Mouse (Mus musculus) stomach, embryonic 16.5 days (tissue): ENCODE results near the gene Pex19. TPM values are rescaled to one million over a fixed set of nuclear protein-coding genes. Genes with fewer than 3 reads are reported as not detected.

ENCODE experiments used
- ATAC-seq: fragments of 200-750 bp; cut with Nextera tagmentation; 2 replicates; pipeline ENCODE4 v1.8.0; 2017; ENCODE audit warnings: moderate number of reproducible peaks, moderate TSS enrichment; ENCODE audit not compliant: insufficient read depth, low FRiP score
- H3K27ac ChIP-seq: fragments of 300-500 bp; sonication (generic); 2 replicates; pipeline ENCODE4 v1.5.1; 2014; ENCODE audit warnings: low read length
- H3K27me3 ChIP-seq: fragments of 300-500 bp; sonication (generic); 2 replicates; pipeline ENCODE4 v1.6.1; 2014; ENCODE audit warnings: low read length, control low read depth, mixed read lengths; ENCODE audit not compliant: control insufficient read depth, insufficient read depth
- H3K36me3 ChIP-seq: fragments of 300-500 bp; sonication (generic); 2 replicates; pipeline ENCODE4 v1.6.1; 2014; ENCODE audit warnings: low read length; ENCODE audit not compliant: control insufficient read depth, insufficient read depth
- H3K4me1 ChIP-seq: fragments of 300-500 bp; sonication (generic); 2 replicates; pipeline ENCODE4 v1.6.1; 2014; ENCODE audit warnings: low read length, control low read depth, mixed read lengths; ENCODE audit not compliant: control insufficient read depth, insufficient read depth
- H3K4me2 ChIP-seq: fragments of 300-500 bp; sonication (generic); 2 replicates; pipeline ENCODE4 v1.6.1; 2014; ENCODE audit warnings: low read depth, low read length, mixed read lengths
- H3K4me3 ChIP-seq: fragments of 300-500 bp; sonication (generic); replicated peaks from 2 replicates; pipeline ENCODE4 v1.5.1; 2014; ENCODE audit warnings: mild to moderate bottlenecking, low read length
- H3K9ac ChIP-seq: fragments of 300-500 bp; sonication (generic); 2 replicates; pipeline ENCODE4 v1.6.1; 2014; ENCODE audit warnings: low read length
- H3K9me3 ChIP-seq: fragments of 300-500 bp; sonication (generic); replicated peaks from 2 replicates; pipeline ENCODE4 v1.6.1; 2016; ENCODE audit warnings: low read length, control low read depth; ENCODE audit not compliant: control insufficient read depth
- WGBS: fragments of 180-500 bp; shearing (Covaris S2); extraction: QIAGEN DNeasy Blood & Tissue Kit; methylation state at CpG from one replicate; pipeline ENCODE4 v1.1.7; 2014; 5-methylcytosine and 5-hydroxymethylcytosine counted together
- polyA plus RNA-seq: library from polyadenylated mRNA; unstranded; fragments of >200 nt; fragmentation: Nextera tagmentation; extraction: Ambion mirVana; gene quantifications from 2 replicates; pipeline ENCODE4 v1.2.1, GENCODE M21; 2015

Pex19 gene
- polyA plus RNA-seq = 123 and 129 TPM in 2 replicates

- ATAC-seq = peak; percentile 97
- Histone ChIP-seq H3K36me3 (peaks cover 24% of the 10 kb centered on the region), H3K4me3 (peak within 1 kb of the TSS; percentile 93), H3K9ac (peak within 1 kb of the TSS; percentile 90), H3K27ac (peak within 1 kb of the TSS; percentile 50; the same call in 1 of the 2 replicates), H3K27me3 (no peaks in the 10 kb centered on the region), H3K4me2 (peak within 1 kb of the TSS; percentile 90), H3K4me1 (peaks cover 11% of the 10 kb centered on the region), H3K9me3 (no peaks in the 10 kb centered on the region)
- WGBS = under 1% methylated on average over 42 of the region's 42 CpGs
Observed at GRCm38 (mm10) chr1:172126376-172127347, at the start of gene Pex19. Pex19 (plus strand) TSS chr1:172126755.

GRCm38 (mm10) chr1:172077981-172078380, 48.6 kb upstream of the Pex19 start:
- no peak overlapping the region for H3K27ac ChIP-seq
- WGBS = 70% methylated on average over 5 of the region's 5 CpGs
- H3K9ac ChIP-seq = no peak overlapping the region
- ATAC-seq = no peak
- H3K9me3 ChIP-seq = no peaks in the 10 kb centered on the region
- H3K4me3 ChIP-seq = no peak overlapping the region
- no peak overlapping the region for H3K4me2 ChIP-seq
- H3K4me1 ChIP-seq = no peaks in the 10 kb centered on the region
- H3K36me3 ChIP-seq = peaks cover 21% of the 10 kb centered on the region
- no peaks in the 10 kb centered on the region for H3K27me3 ChIP-seq

- H3K4me1 ChIP-seq = peaks cover 9% of the 10 kb centered on the region
- H3K9ac ChIP-seq = peak within 1 kb of the TSS; percentile 91
- H3K36me3 ChIP-seq = peaks cover 5% of the 10 kb centered on the region; the same call in 1 of the 2 replicates
- peak within 1 kb of the TSS; percentile 89 for H3K27ac ChIP-seq
- under 1% methylated on average over 40 of the region's 40 CpGs for WGBS
- no peaks in the 10 kb centered on the region for H3K27me3 ChIP-seq
- peak; percentile 98 for ATAC-seq
- H3K4me3 ChIP-seq = peak within 1 kb of the TSS; percentile 76
- H3K4me2 ChIP-seq = peak within 1 kb of the TSS; percentile 65
- no peaks in the 10 kb centered on the region for H3K9me3 ChIP-seq
Observed at GRCm38 (mm10) chr1:172082101-172082898, 44.3 kb upstream of the Pex19 start, which contains the start of the genes Copa and Ncstn. Copa (plus strand) TSS chr1:172082529. Ncstn (minus strand) TSS chr1:172082795.

- Histone ChIP-seq H3K36me3 (peaks cover 5% of the 10 kb centered on the region; the same call in 1 of the 2 replicates), H3K27ac (peak overlapping the region; percentile 82), H3K4me3 (peak overlapping the region; percentile 76), H3K9ac (peak overlapping the region; percentile 91), H3K4me2 (peak overlapping the region; percentile 65), H3K4me1 (peaks cover 9% of the 10 kb centered on the region), H3K27me3 (no peaks in the 10 kb centered on the region), H3K9me3 (no peaks in the 10 kb centered on the region)
- WGBS = under 1% methylated on average over 24 of the region's 24 CpGs
- ATAC-seq = peak; percentile 75
Observed at GRCm38 (mm10) chr1:172082899-172083445, 43.6 kb upstream of the Pex19 start.

- Histone ChIP-seq H3K4me3 (no peak overlapping the region), H3K9me3 (no peaks in the 10 kb centered on the region)
Observed at GRCm38 (mm10) chr1:172093522-172093921, 33.0 kb upstream of the Pex19 start.

GRCm38 (mm10) chr1:172094295-172094694, 32.3 kb upstream of the Pex19 start:
- Histone ChIP-seq H3K4me1 (no peaks in the 10 kb centered on the region), H3K36me3 (peaks cover 26% of the 10 kb centered on the region), H3K9ac (no peak overlapping the region), H3K4me2 (no peak overlapping the region), H3K27me3 (no peaks in the 10 kb centered on the region), H3K9me3 (no peaks in the 10 kb centered on the region), H3K27ac (no peak overlapping the region), H3K4me3 (no peak overlapping the region)
- no peak for ATAC-seq

More at GRCm38 (mm10) chr1:172093522-172093921, 33.0 kb upstream of the Pex19 start:
- H3K9ac ChIP-seq = no peak overlapping the region
- H3K27me3 ChIP-seq = no peaks in the 10 kb centered on the region
- ATAC-seq = no peak
- no peak overlapping the region for H3K4me2 ChIP-seq
- no peaks in the 10 kb centered on the region for H3K4me1 ChIP-seq
- H3K36me3 ChIP-seq = peaks cover 24% of the 10 kb centered on the region
- WGBS = 75% methylated on average over 3 of the region's 3 CpGs
- no peak overlapping the region for H3K27ac ChIP-seq

- peaks cover 29% of the 10 kb centered on the region for H3K36me3 ChIP-seq
- H3K4me1 ChIP-seq = no peaks in the 10 kb centered on the region
- H3K27me3 ChIP-seq = no peaks in the 10 kb centered on the region
- H3K4me2 ChIP-seq = no peak overlapping the region
- 69% methylated on average over 6 of the region's 6 CpGs for WGBS
- ATAC-seq = no peak
- H3K9ac ChIP-seq = no peak overlapping the region
- no peak overlapping the region for H3K4me3 ChIP-seq
- no peak overlapping the region for H3K27ac ChIP-seq
- H3K9me3 ChIP-seq = no peaks in the 10 kb centered on the region
Observed at GRCm38 (mm10) chr1:172095202-172095601, 31.4 kb upstream of the Pex19 start.

- H3K9ac ChIP-seq = no peak overlapping the region
- no peaks in the 10 kb centered on the region for H3K9me3 ChIP-seq
Observed at GRCm38 (mm10) chr1:172099325-172100033, 27.1 kb upstream of the Pex19 start.

More at GRCm38 (mm10) chr1:172099325-172100033, 27.1 kb upstream of the Pex19 start:
- Histone ChIP-seq H3K27me3 (no peaks in the 10 kb centered on the region), H3K36me3 (peaks cover 33% of the 10 kb centered on the region), H3K4me3 (no peak overlapping the region), H3K4me1 (no peaks in the 10 kb centered on the region), H3K27ac (no peak overlapping the region), H3K4me2 (no peak overlapping the region)
- no peak for ATAC-seq
- 78% methylated on average over 6 of the region's 6 CpGs for WGBS
